23 mouse cellular contexts compared by ENCODE assay signal in the genomic region with DNA sequence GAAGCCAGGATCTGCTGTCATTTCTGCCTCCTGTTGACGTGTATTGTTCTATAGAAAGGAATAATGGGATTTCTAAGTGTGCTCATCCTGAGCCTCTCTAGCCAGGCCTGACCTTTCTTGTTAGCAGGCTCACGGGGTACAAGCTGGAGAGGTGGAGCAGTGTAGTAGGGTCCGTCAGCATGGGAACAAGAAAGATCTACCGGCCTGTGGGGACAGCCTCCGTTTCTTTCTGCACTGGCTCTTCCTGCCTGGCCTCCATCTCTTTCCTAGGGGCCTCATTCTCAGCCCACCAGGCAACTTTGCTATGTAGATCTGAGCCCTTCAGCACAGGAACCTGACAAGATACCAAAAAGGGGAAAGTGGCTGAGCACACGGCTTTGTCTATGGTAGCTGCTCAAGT. TPM values are rescaled to one million over a fixed set of nuclear protein-coding genes. Genes with fewer than 3 reads are reported as not detected.
"Had no signal": no experiment of that assay in that cellular context is flagged by ENCODE, and none has a peak within 500 bp of the region (broad histone marks: within the 10 kb centered on the region; RNA-seq: fewer than 3 reads in every experiment).

No protein-coding gene starts in this region.

- H3K9ac ChIP-seq: limb, embryonic 12.5 days; limb, embryonic 15.5 days; midbrain, embryonic 12.5 days; midbrain, embryonic 15.5 days; neural tube, embryonic 12.5 days; neural tube, embryonic 15.5 days had no signal

- H3K27ac ChIP-seq: limb, embryonic 12.5 days; limb, embryonic 15.5 days; midbrain, embryonic 12.5 days; midbrain, embryonic 15.5 days; neural tube, embryonic 12.5 days; neural tube, embryonic 15.5 days; stomach, postnatal 0 days had no signal

- ATAC-seq: midbrain, embryonic 15.5 days had no signal

- DNase-seq: kidney, adult 11 months; kidney, adult 9 months; kidney, postnatal 14 days; kidney, postnatal 4 days; left cerebral cortex, postnatal 4 days; lung, adult 2 months; lung, postnatal 14 days; lung, postnatal 4 days; right cerebral cortex, adult 18-20 months; right cerebral cortex, postnatal 14 days; right cerebral cortex, postnatal 4 days; thymus, adult 2 months; thymus, postnatal 14 days; thymus, postnatal 4 days had no signal

- H3K4me1 ChIP-seq: midbrain, embryonic 12.5 days; midbrain, embryonic 15.5 days; neural tube, embryonic 12.5 days had no signal

- H3K9me3 ChIP-seq: limb, embryonic 12.5 days; limb, embryonic 15.5 days; midbrain, embryonic 12.5 days; midbrain, embryonic 15.5 days; neural tube, embryonic 12.5 days; neural tube, embryonic 15.5 days had no signal

- H3K4me2 ChIP-seq: limb, embryonic 12.5 days; limb, embryonic 15.5 days; midbrain, embryonic 12.5 days; midbrain, embryonic 15.5 days; neural tube, embryonic 12.5 days; neural tube, embryonic 15.5 days had no signal

- H3K27me3 ChIP-seq: limb, embryonic 12.5 days; limb, embryonic 15.5 days; midbrain, embryonic 12.5 days; midbrain, embryonic 15.5 days; neural tube, embryonic 12.5 days; neural tube, embryonic 15.5 days had no signal

- H3K4me3 ChIP-seq: limb, embryonic 12.5 days; limb, embryonic 15.5 days; midbrain, embryonic 12.5 days; midbrain, embryonic 15.5 days; neural tube, embryonic 12.5 days; neural tube, embryonic 15.5 days had no signal

RNA-seq across cellular contexts. Expression of a gene that starts 4.0 kb away (rescaled TPM):
- total RNA-seq: megakaryocyte progenitor cell, adult 5-6 weeks had no signal
- polyA plus RNA-seq: limb, embryonic 12.5 days; midbrain, embryonic 12.5 days; midbrain, embryonic 15.5 days; neural tube, embryonic 12.5 days; neural tube, embryonic 15.5 days; stomach, embryonic 14.5 days had no signal

RNA-seq across cellular contexts. Expression of a gene that starts 46.0 kb away (rescaled TPM):
- total RNA-seq: megakaryocyte progenitor cell, adult 5-6 weeks had no signal
